In genomic region chr8:83382850-83383249, GRCm38 (mm10) we compare ENCODE assay signal across 31 mouse cellular contexts. TPM values are rescaled to one million over a fixed set of nuclear protein-coding genes. Genes with fewer than 3 reads are reported as not detected.
DNase-seq lines count a peak whose midpoint lies in the region; ATAC-seq and TF ChIP-seq lines count a peak whose summit lies in the region.
"Had no signal": no experiment of that assay in that cellular context is flagged by ENCODE, and none has a peak within 500 bp of the region (broad histone marks: within the 10 kb centered on the region; RNA-seq: fewer than 3 reads in every experiment).

No protein-coding gene starts in this region.

- no peaks in the 10 kb centered on the region for H3K9me3 ChIP-seq in ES-E14 (ENCODE audit: control insufficient read depth, insufficient read depth, low read depth, low read length)
- no peaks in the 10 kb centered on the region for H3K9me3 ChIP-seq in hindbrain, embryonic 16.5 days (ENCODE audit: control insufficient read depth, low read length)
- H3K9me3 ChIP-seq: G1E had no signal

- in situ Hi-C loops in ES-E14 (cut with MboI; ENCODE audit: low sequenced_read_pairs in 2 of 2, unreplicated experiment in 2 of 2): no loop called here

- 27% methylated on average over 2 of the region's 2 CpGs for WGBS in hindbrain, embryonic 16.5 days

- peak; percentile 83 for DNase-seq in ES-CJ7 (ENCODE audit: low read depth, low spot score)
- no peak for DNase-seq in ES-E14 (ENCODE audit: low read depth, low spot score)
- peak; percentile 96 for DNase-seq in R1 (ENCODE audit: low read depth, low spot score)
- DNase-seq in ZHBTc4 (ENCODE audit: low read depth, low spot score): peak; percentile 63
- DNase-seq in gastrocnemius, postnatal 36 days: no peak
- no peak for DNase-seq in embryo, embryonic 9.5 days (ENCODE audit: extremely low spot score)
- DNase-seq in embryo, embryonic 10.5 days (ENCODE audit: low spot score): no peak
- DNase-seq: adrenal gland, adult 2 months; adrenal gland, adult 8-10 months; adrenal gland, postnatal 10 days; adrenal gland, postnatal 14 days; adrenal gland, postnatal 25 days; adrenal gland, postnatal 36 days; B cell, adult 2 months; cerebellum, adult 11 months; cerebellum, adult 11-12 months; cerebellum, adult 18-20 months; cerebellum, adult 2 months; cerebellum, adult 8-10 months; cerebellum, adult 9-10 months had no signal

- no peak overlapping the region for H3K4me2 ChIP-seq in hindbrain, embryonic 16.5 days (ENCODE audit: low read length)

- H3K9ac ChIP-seq in ES-E14 (ENCODE audit: insufficient read depth, low read depth, low read length, poor library complexity, severe bottlenecking): no peak overlapping the region
- no peak overlapping the region for H3K9ac ChIP-seq in hindbrain, embryonic 16.5 days (ENCODE audit: low read depth, low read length)

- no peaks in the 10 kb centered on the region for H3K36me3 ChIP-seq in ES-E14 (ENCODE audit: control insufficient read depth, insufficient read depth, low read length, poor library complexity, severe bottlenecking)
- no peaks in the 10 kb centered on the region for H3K36me3 ChIP-seq in hindbrain, embryonic 16.5 days (ENCODE audit: control insufficient read depth, insufficient read depth, low read length)
- H3K36me3 ChIP-seq: G1E had no signal

- no peak for ATAC-seq in hindbrain, embryonic 16.5 days
- ATAC-seq: activated CD4-positive, CD25-positive, alpha-beta regulatory T cell, adult 4 months; CD4-positive, CD25-positive, alpha-beta regulatory T cell, adult 4 months; Patski had no signal

- H3K27me3 ChIP-seq in hindbrain, embryonic 16.5 days (replicated peaks; ENCODE audit: control insufficient read depth, insufficient read depth, low read length): no peaks in the 10 kb centered on the region
- H3K27me3 ChIP-seq: CH12.LX had no signal

- H3K4me1 ChIP-seq in ES-E14 (ENCODE audit: control insufficient read depth in 2 of 2, insufficient read depth in 2 of 2, low read length in 2 of 2, poor library complexity in 1 of 2): peaks cover 16 to 18% of the 10 kb centered on the region in 2 experiments
- H3K4me1 ChIP-seq in hindbrain, embryonic 16.5 days (ENCODE audit: control insufficient read depth, insufficient read depth, low read depth, low read length): no peaks in the 10 kb centered on the region

- intact Hi-C loops in gastrocnemius, postnatal 36 days (cut with DNase I): no loop called here

- peak overlapping the region; percentile 62; the same call in 1 of the 2 replicates for H3K27ac ChIP-seq in ES-E14 (ENCODE audit: insufficient read depth, low read depth, low read length, poor library complexity, severe bottlenecking)
- no peak overlapping the region for H3K27ac ChIP-seq in hindbrain, embryonic 16.5 days (ENCODE audit: low read depth, low read length)

- H3K4me3 ChIP-seq in ES-E14 (ENCODE audit: insufficient read depth in 1 of 2, low read depth in 1 of 2, low read length in 2 of 2, poor library complexity in 1 of 2, severe bottlenecking in 1 of 2): no peak overlapping the region
- no peak overlapping the region for H3K4me3 ChIP-seq in hindbrain, embryonic 16.5 days (ENCODE audit: low read length)

TF ChIP-seq in ES-E14, 5 proteins besides CTCF, POLR2A, EP300 and RAD21:
- no peak for TF ChIP-seq ZNF384 (IDR thresholded peaks at IDR 0.05; ENCODE audit: low read depth, low read length)
- no peak for TF ChIP-seq CHD2 (IDR thresholded peaks at IDR 0.05; ENCODE audit: low read depth, low read length)
- no peak for TF ChIP-seq HCFC1 (IDR thresholded peaks at IDR 0.05; ENCODE audit: borderline replicate concordance, insufficient read depth, low read length)
- no peak for TF ChIP-seq MAFK (IDR thresholded peaks at IDR 0.05; ENCODE audit: insufficient read depth, low read depth, low read length)

RNA-seq across cellular contexts. Expression of gene Clgn, which starts 6.8 kb away (rescaled TPM):
- total RNA-seq in ES-E14 (2012; rRNA removed): 13.0 and 19.2 TPM in 2 replicates
- polyA plus RNA-seq in hindbrain, embryonic 16.5 days (2015; fragmentation: Nextera tagmentation; extraction: Ambion mirVana): 15.8 and 17.0 TPM in 2 replicates
- not detected for total RNA-seq in gastrocnemius, postnatal 36 days (2021)
- total RNA-seq: adrenal gland, adult 18-20 months had no signal
- polyA plus RNA-seq: adrenal gland, adult 2 months; C2C12; CD4-positive, CD25-positive, alpha-beta regulatory T cell, adult 4 months; G1E; Patski had no signal

RNA-seq across cellular contexts. Expression of gene Mgat4d, which starts 34.6 kb away (rescaled TPM):
- 0.31 and 0.32 TPM in 2 replicates for total RNA-seq in ES-E14 (2012; rRNA removed)
- polyA plus RNA-seq in hindbrain, embryonic 16.5 days (2015; fragmentation: Nextera tagmentation; extraction: Ambion mirVana): not detected in 2 replicates
- total RNA-seq in gastrocnemius, postnatal 36 days (2021): not detected
- total RNA-seq: adrenal gland, adult 18-20 months; adrenal gland, adult 2 months; adrenal gland, adult 8-10 months; adrenal gland, postnatal 10 days; adrenal gland, postnatal 14 days; adrenal gland, postnatal 25 days; adrenal gland, postnatal 36 days; adrenal gland, postnatal 4 days; CH12.LX; G1E; MEL had no signal
- polyA plus RNA-seq: activated CD4-positive, CD25-positive, alpha-beta regulatory T cell, adult 4 months; adrenal gland, adult 2 months; brain, embryonic 14.5 days; C2C12; CD4-positive, CD25-positive, alpha-beta regulatory T cell, adult 4 months; cerebellum, adult 2 months; G1E; Patski had no signal

RNA-seq across cellular contexts. Expression of gene Elmod2, which starts 50.6 kb away (rescaled TPM):
- total RNA-seq in ES-E14 (2012; rRNA removed): 8.9 and 10.7 TPM in 2 replicates
- 18.5 and 21.6 TPM in 2 replicates for polyA plus RNA-seq in hindbrain, embryonic 16.5 days (2015; fragmentation: Nextera tagmentation; extraction: Ambion mirVana)
- total RNA-seq in gastrocnemius, postnatal 36 days (2021): 1 to 10 TPM; 6.2 to 6.4 TPM

Comparison
In these comparisons a context has a peak if more than half of its experiments do, and no peak if none do; other contexts are left out.
1. DNase-seq: peak in ES-CJ7 (single experiment), R1 (single experiment) and ZHBTc4 (single experiment); none in ES-E14 (single experiment), gastrocnemius, postnatal 36 days (0 of 2), embryo, embryonic 9.5 days (single experiment) and embryo, embryonic 10.5 days (single experiment).
2. RNA of gene Clgn, which starts 6.8 kb away (total RNA-seq): 13.0 to 19.2 TPM in ES-E14; not detected in gastrocnemius, postnatal 36 days; every median in the first group is over 10 times any median in the second.